Mouse (Mus musculus): Measurements from ENCODE around the gene Pex26.

Pex26 gene

DNA sequence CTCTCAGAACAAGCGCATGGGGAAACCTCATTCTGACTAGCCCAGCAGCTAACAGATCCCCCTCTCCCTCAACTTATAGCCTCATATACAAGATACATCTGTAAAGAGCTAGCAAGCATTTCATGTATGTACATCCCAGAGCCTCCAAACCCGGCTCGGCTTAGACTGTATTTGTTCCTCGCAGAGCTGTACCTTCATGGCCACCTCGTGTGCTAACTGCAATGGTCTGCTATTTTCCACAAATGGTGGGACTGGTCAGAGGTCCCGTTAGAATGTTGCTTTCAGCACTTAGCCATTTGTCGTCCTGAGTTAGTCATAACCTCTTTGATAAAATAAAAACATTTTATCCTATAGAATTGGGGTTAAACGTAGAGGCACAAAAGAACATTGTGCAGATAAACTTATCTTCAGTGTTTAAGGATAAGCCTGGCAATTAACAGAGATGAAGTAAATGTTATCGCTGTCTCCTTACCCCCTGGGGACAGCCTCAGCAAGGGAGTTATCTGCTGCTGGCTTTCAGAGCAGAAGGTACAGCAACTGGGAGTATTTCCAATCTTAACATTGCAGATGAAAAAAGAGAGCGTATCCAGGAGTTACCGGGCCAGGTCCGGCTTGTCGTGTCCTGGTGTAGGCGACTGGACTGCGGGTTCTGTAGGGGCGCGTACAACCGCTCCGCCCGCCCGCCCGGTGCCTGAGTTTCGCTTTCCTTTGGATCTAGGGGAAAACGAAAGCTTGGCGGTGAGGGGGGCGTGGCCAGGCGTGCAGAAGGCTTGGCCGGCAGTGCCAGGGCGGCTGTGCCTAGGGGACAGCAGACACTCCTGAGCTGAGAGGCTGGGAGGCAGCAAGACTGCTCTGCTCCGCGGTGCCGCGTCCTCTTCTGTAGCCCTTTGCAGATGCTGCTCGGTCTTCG is 61.9 kb downstream of the Pex26 start, which contains the start of gene Usp18:
Gene Usp18, plus strand, starts transcription at position 780 of the 910 bp plus-strand sequence.
- peak; percentile 36 for DNase-seq

DNA sequence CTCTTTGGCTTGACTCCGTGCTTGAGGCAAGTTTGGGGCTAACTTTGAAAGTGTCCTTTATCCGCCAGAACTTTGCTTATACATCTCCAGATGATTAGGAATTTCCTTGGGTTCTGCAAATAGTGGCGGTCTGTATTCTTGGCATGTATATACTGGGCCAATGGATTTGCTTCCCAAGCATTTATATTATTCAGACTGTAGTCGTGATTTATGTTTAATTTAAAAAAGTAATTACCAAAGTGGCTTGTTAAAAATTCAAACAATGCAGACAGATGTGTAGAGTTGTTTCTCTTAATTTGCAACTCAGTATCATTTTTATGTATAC is 62.5 kb downstream of the Pex26 start:
- no peak for DNase-seq

Data from cerebellum, adult 11-12 months (tissue).